Mouse (Mus musculus) kidney, adult 11 months (tissue): Measurements from ENCODE around the gene Arvcf.

Source experiments
- DNase-seq: peaks from one replicate; pipeline ENCODE4 v3.0.0; 2022

The Arvcf gene

GRCm38 (mm10) chr16:18357977-18358376 is 10.0 kb downstream of the Arvcf start:
- DNase-seq: no peak

- DNase-seq: no peak
Observed at GRCm38 (mm10) chr16:18360151-18360805, 12.3 kb downstream of the Arvcf start.

- peak; percentile 62 for DNase-seq
Observed at GRCm38 (mm10) chr16:18362948-18363347, 15.0 kb downstream of the Arvcf start.

- DNase-seq: no peak
Observed at GRCm38 (mm10) chr16:18366849-18367248, 18.9 kb downstream of the Arvcf start.

GRCm38 (mm10) chr16:18370197-18370596 is 22.2 kb downstream of the Arvcf start:
- DNase-seq: no peak

GRCm38 (mm10) chr16:18373632-18374031 is 25.6 kb downstream of the Arvcf start:
- no peak for DNase-seq

- DNase-seq: no peak
Observed at GRCm38 (mm10) chr16:18376297-18376954, 28.4 kb downstream of the Arvcf start.

- peak; percentile 75 for DNase-seq
Observed at GRCm38 (mm10) chr16:18377203-18377602, 29.2 kb downstream of the Arvcf start.

GRCm38 (mm10) chr16:18378489-18378888 is 30.5 kb downstream of the Arvcf start:
- no peak for DNase-seq

GRCm38 (mm10) chr16:18379338-18380001 is 31.5 kb downstream of the Arvcf start:
- peak; percentile 71 for DNase-seq

- DNase-seq: no peak
Observed at GRCm38 (mm10) chr16:18380495-18381063, 32.6 kb downstream of the Arvcf start.

- no peak for DNase-seq
Observed at GRCm38 (mm10) chr16:18381621-18382258, 33.8 kb downstream of the Arvcf start.

GRCm38 (mm10) chr16:18383045-18383726 is 35.2 kb downstream of the Arvcf start:
- peak; percentile 58 for DNase-seq

GRCm38 (mm10) chr16:18383756-18384155 is 35.8 kb downstream of the Arvcf start:
- DNase-seq: peak; percentile 73

GRCm38 (mm10) chr16:18384211-18384610 is 36.2 kb downstream of the Arvcf start:
- DNase-seq: no peak

GRCm38 (mm10) chr16:18384659-18385058 is 36.7 kb downstream of the Arvcf start:
- no peak for DNase-seq

- DNase-seq: no peak
Observed at GRCm38 (mm10) chr16:18385411-18385810, 37.4 kb downstream of the Arvcf start.

- DNase-seq: no peak
Observed at GRCm38 (mm10) chr16:18386451-18386850, 38.5 kb downstream of the Arvcf start.

GRCm38 (mm10) chr16:18386972-18387371 is 39.0 kb downstream of the Arvcf start:
- no peak for DNase-seq

- peak; percentile 9 for DNase-seq
Observed at GRCm38 (mm10) chr16:18387704-18388582, 40.0 kb downstream of the Arvcf start.
